In the genomic region with DNA sequence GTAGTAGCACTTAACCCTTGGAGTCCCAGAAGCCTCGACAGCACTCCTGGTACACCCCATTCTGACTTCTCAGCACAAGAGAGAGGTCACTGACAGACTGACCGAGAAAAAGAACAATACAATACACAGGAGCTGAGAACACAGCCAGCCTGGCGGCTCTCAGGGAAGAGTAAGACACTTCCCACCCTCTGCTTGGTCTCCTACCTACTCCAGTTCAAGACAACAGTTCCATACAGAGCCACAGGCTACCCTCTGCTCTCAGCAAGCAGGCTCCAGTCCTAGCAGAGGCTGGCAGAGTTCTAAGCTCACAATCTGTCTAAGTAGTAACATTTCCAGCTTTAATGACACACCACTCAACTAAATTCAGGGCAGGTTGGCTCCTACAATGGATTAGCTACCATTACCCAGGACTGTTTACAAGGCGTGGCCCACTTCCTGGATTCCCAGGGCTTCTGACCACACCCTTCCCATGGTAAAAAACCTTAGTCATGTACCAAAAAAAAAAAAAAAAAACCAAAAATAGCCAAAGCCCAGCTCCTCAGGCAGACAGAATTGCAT, we compare ENCODE assay signal across 8 mouse cellular contexts. TPM values are rescaled to one million over a fixed set of nuclear protein-coding genes. Genes with fewer than 3 reads are reported as not detected.
DNase-seq lines count a peak whose midpoint lies in the region; ATAC-seq lines count a peak whose summit lies in the region.

No protein-coding gene starts in this region.

- H3K4me1 ChIP-seq in midbrain, embryonic 10.5 days = peaks cover 82% of the 10 kb centered on the region
- peaks cover 42% of the 10 kb centered on the region for H3K4me1 ChIP-seq in midbrain, embryonic 15.5 days
- peaks cover 41% of the 10 kb centered on the region for H3K4me1 ChIP-seq in intestine, embryonic 16.5 days (ENCODE audit: control insufficient read depth, insufficient read depth, low read length)

- DNase-seq in midbrain, embryonic 10.5 days (ENCODE audit: low spot score) = no peak
- peak; percentile 29 for DNase-seq in adrenal gland, postnatal 14 days
- peak; percentile 80 for DNase-seq in skeletal muscle tissue, adult 2 months (ENCODE audit: low read depth, low spot score)
- DNase-seq in frontal cortex, adult 2 months (ENCODE audit: extremely low spot score in 1 of 2, low spot score in 1 of 2) = no peak
- DNase-seq in left cerebral cortex, adult 11 months (ENCODE audit: low spot score) = no peak
- no peak for DNase-seq in cerebellum, postnatal 10 days

- no peak for ATAC-seq in midbrain, embryonic 15.5 days (replicated peaks)
- ATAC-seq in intestine, embryonic 16.5 days = no peak

- H3K27me3 ChIP-seq in midbrain, embryonic 10.5 days (ENCODE audit: low read depth, poor library complexity, severe bottlenecking) = no peaks in the 10 kb centered on the region
- no peaks in the 10 kb centered on the region for H3K27me3 ChIP-seq in midbrain, embryonic 15.5 days (replicated peaks)
- no peaks in the 10 kb centered on the region for H3K27me3 ChIP-seq in intestine, embryonic 16.5 days (replicated peaks; ENCODE audit: control insufficient read depth, insufficient read depth, low read length)

- WGBS in midbrain, embryonic 10.5 days = 62% methylated on average over 4 of the region's 4 CpGs
- WGBS in midbrain, embryonic 15.5 days = 70% methylated on average over 4 of the region's 4 CpGs
- 70% methylated on average over 4 of the region's 4 CpGs for WGBS in intestine, embryonic 16.5 days

- peak overlapping the region; percentile 72 for H3K27ac ChIP-seq in midbrain, embryonic 10.5 days (replicated peaks)
- no peak overlapping the region for H3K27ac ChIP-seq in midbrain, embryonic 15.5 days
- peak overlapping the region; percentile 47; the same call in 1 of the 2 replicates for H3K27ac ChIP-seq in intestine, embryonic 16.5 days (ENCODE audit: low read length)

- no peak overlapping the region for H3K4me2 ChIP-seq in midbrain, embryonic 15.5 days
- H3K4me2 ChIP-seq in intestine, embryonic 16.5 days (ENCODE audit: low read depth, low read length) = no peak overlapping the region; the same call in 1 of the 2 replicates

- H3K9me3 ChIP-seq in midbrain, embryonic 10.5 days (replicated peaks) = no peaks in the 10 kb centered on the region
- H3K9me3 ChIP-seq in midbrain, embryonic 15.5 days = no peaks in the 10 kb centered on the region
- H3K9me3 ChIP-seq in intestine, embryonic 16.5 days (ENCODE audit: control insufficient read depth, low read length) = no peaks in the 10 kb centered on the region

- no peak overlapping the region for H3K9ac ChIP-seq in midbrain, embryonic 15.5 days
- H3K9ac ChIP-seq in intestine, embryonic 16.5 days (ENCODE audit: low read depth, low read length) = peak overlapping the region; percentile 22; the same call in 1 of the 2 replicates

- H3K36me3 ChIP-seq in midbrain, embryonic 10.5 days = no peaks in the 10 kb centered on the region
- no peaks in the 10 kb centered on the region for H3K36me3 ChIP-seq in midbrain, embryonic 15.5 days (replicated peaks)
- no peaks in the 10 kb centered on the region for H3K36me3 ChIP-seq in intestine, embryonic 16.5 days (ENCODE audit: control insufficient read depth, insufficient read depth, low read length)

- H3K4me3 ChIP-seq in midbrain, embryonic 10.5 days = no peak overlapping the region
- H3K4me3 ChIP-seq in midbrain, embryonic 15.5 days = no peak overlapping the region
- no peak overlapping the region for H3K4me3 ChIP-seq in intestine, embryonic 16.5 days (ENCODE audit: low read length)

RNA-seq across cellular contexts. Expression of gene Frmd8, which starts 33.6 kb away (rescaled TPM):
- 33.8 and 34.9 TPM in 2 replicates for polyA plus RNA-seq in midbrain, embryonic 10.5 days (2016; fragmentation: Nextera tagmentation; extraction: Ambion mirVana)
- 16.1 and 19.2 TPM in 2 replicates for polyA plus RNA-seq in midbrain, embryonic 15.5 days (2015; fragmentation: Nextera tagmentation; extraction: Ambion mirVana)
- 26.0 and 34.5 TPM in 2 replicates for total RNA-seq in adrenal gland, postnatal 14 days (2021)
- 31.1 and 31.7 TPM in 2 replicates for polyA plus RNA-seq in intestine, embryonic 16.5 days (2015; fragmentation: Nextera tagmentation; extraction: Ambion mirVana)
- 13.1 and 15.6 TPM in 2 replicates for polyA plus RNA-seq in frontal cortex, adult 2 months (2012; rRNA removed)

RNA-seq across cellular contexts. Expression of gene Slc25a45, which starts 36.1 kb away (rescaled TPM):
- polyA plus RNA-seq in midbrain, embryonic 10.5 days (2016; fragmentation: Nextera tagmentation; extraction: Ambion mirVana) = 2.3 and 2.6 TPM in 2 replicates
- polyA plus RNA-seq in midbrain, embryonic 15.5 days (2015; fragmentation: Nextera tagmentation; extraction: Ambion mirVana) = 2.0 and 2.9 TPM in 2 replicates
- total RNA-seq in adrenal gland, postnatal 14 days (2021) = 14.7 and 16.5 TPM in 2 replicates
- 3.4 and 4.1 TPM in 2 replicates for polyA plus RNA-seq in intestine, embryonic 16.5 days (2015; fragmentation: Nextera tagmentation; extraction: Ambion mirVana)
- polyA plus RNA-seq in frontal cortex, adult 2 months (2012; rRNA removed) = 7.8 and 8.7 TPM in 2 replicates

RNA-seq across cellular contexts. Expression of gene Tigd3, which starts 52.5 kb away (rescaled TPM):
- polyA plus RNA-seq in midbrain, embryonic 10.5 days (2016; fragmentation: Nextera tagmentation; extraction: Ambion mirVana) = 9.5 and 10.8 TPM in 2 replicates
- polyA plus RNA-seq in midbrain, embryonic 15.5 days (2015; fragmentation: Nextera tagmentation; extraction: Ambion mirVana) = 13.8 and 16.4 TPM in 2 replicates
- total RNA-seq in adrenal gland, postnatal 14 days (2021) = 1.4 and 1.7 TPM in 2 replicates
- polyA plus RNA-seq in intestine, embryonic 16.5 days (2015; fragmentation: Nextera tagmentation; extraction: Ambion mirVana) = 1.5 and 1.7 TPM in 2 replicates
- 4.6 and 4.9 TPM in 2 replicates for polyA plus RNA-seq in frontal cortex, adult 2 months (2012; rRNA removed)

Comparison
In these comparisons a context has a peak if more than half of its experiments do, and no peak if none do; other contexts are left out.
1. DNase-seq: peak in adrenal gland, postnatal 14 days (single experiment) and skeletal muscle tissue, adult 2 months (single experiment); none in midbrain, embryonic 10.5 days (single experiment), frontal cortex, adult 2 months (0 of 2), left cerebral cortex, adult 11 months (single experiment) and cerebellum, postnatal 10 days (0 of 2).